Mouse (Mus musculus): Measurements from ENCODE around the gene Fancm.
A peak's percentile ranks its signal among the peaks of the same experiment; 100 is the strongest.
"Not testable (repeated sequence)": the region's sequence is repeated elsewhere in the genome, so short reads cannot be mapped to it uniquely, and the experiment has no call there.

Fancm gene

GRCm38 (mm10) chr12:65075085-65075732 is at the start of gene Fancm:
TSS of gene Fancm (plus strand) at chr12:65075603.
- DNase-seq (ENCODE audit: extremely low spot score, low spot score), result peak; percentile 88

- no peak for DNase-seq (ENCODE audit: extremely low spot score, low spot score)
These were observed 39.6 kb upstream of the Fancm start for GRCm38 (mm10) chr12:65035839-65036189.

GRCm38 (mm10) chr12:65036190-65036870 is 39.1 kb upstream of the Fancm start, which contains the start of gene Prpf39:
TSS of gene Prpf39 (plus strand) at chr12:65036333.
- DNase-seq (ENCODE audit: extremely low spot score, low spot score), result peak; percentile 87

- DNase-seq (ENCODE audit: extremely low spot score, low spot score), result no peak
These were observed 38.4 kb upstream of the Fancm start for GRCm38 (mm10) chr12:65036892-65037545.

- no peak for DNase-seq (ENCODE audit: extremely low spot score, low spot score)
These were observed 37.9 kb upstream of the Fancm start for GRCm38 (mm10) chr12:65037546-65037937.

GRCm38 (mm10) chr12:65048799-65049198 is 26.6 kb upstream of the Fancm start:
- no peak for DNase-seq (ENCODE audit: extremely low spot score, low spot score)

- no peak for DNase-seq (ENCODE audit: extremely low spot score, low spot score)
These were observed 17.2 kb upstream of the Fancm start for GRCm38 (mm10) chr12:65058203-65058602.

- no peak for DNase-seq (ENCODE audit: extremely low spot score, low spot score)
These were observed 14.3 kb upstream of the Fancm start for GRCm38 (mm10) chr12:65061082-65061481.

- no peak for DNase-seq (ENCODE audit: extremely low spot score, low spot score)
These were observed 10.2 kb upstream of the Fancm start for GRCm38 (mm10) chr12:65065241-65065640.

- no peak for DNase-seq (ENCODE audit: extremely low spot score, low spot score)
These were observed 9.2 kb upstream of the Fancm start for GRCm38 (mm10) chr12:65066234-65066633.

GRCm38 (mm10) chr12:65068409-65068808 is 7.0 kb upstream of the Fancm start:
- DNase-seq (ENCODE audit: extremely low spot score, low spot score), result no peak

- DNase-seq (ENCODE audit: extremely low spot score, low spot score), result no peak
These were observed 2.3 kb upstream of the Fancm start for GRCm38 (mm10) chr12:65072911-65073610.

- peak; percentile 95 for DNase-seq (ENCODE audit: extremely low spot score, low spot score)
These were observed 1.7 kb upstream of the Fancm start, which contains the start of gene Fkbp3 for GRCm38 (mm10) chr12:65073611-65074178. TSS of gene Fkbp3 (minus strand) at chr12:65074007.

GRCm38 (mm10) chr12:65074651-65075050 is 752 bp upstream of the Fancm start:
- DNase-seq (ENCODE audit: extremely low spot score, low spot score), result no peak

GRCm38 (mm10) chr12:65075733-65076310 is 419 bp downstream of the Fancm start:
- no peak for DNase-seq (ENCODE audit: extremely low spot score, low spot score)

GRCm38 (mm10) chr12:65076906-65077305 is 1.5 kb downstream of the Fancm start:
- no peak for DNase-seq (ENCODE audit: extremely low spot score, low spot score)

GRCm38 (mm10) chr12:65108746-65109145 is 33.3 kb downstream of the Fancm start:
- DNase-seq (ENCODE audit: extremely low spot score, low spot score), result no peak

GRCm38 (mm10) chr12:65111503-65111902 is 36.1 kb downstream of the Fancm start:
- no peak for DNase-seq (ENCODE audit: extremely low spot score, low spot score)

- no peak for DNase-seq (ENCODE audit: extremely low spot score, low spot score)
These were observed 37.4 kb downstream of the Fancm start for GRCm38 (mm10) chr12:65112811-65113210.

- DNase-seq (ENCODE audit: extremely low spot score, low spot score), result no peak
These were observed 38.5 kb downstream of the Fancm start for GRCm38 (mm10) chr12:65113925-65114324.

- not testable (repeated sequence) for DNase-seq (ENCODE audit: extremely low spot score, low spot score)
These were observed 39.6 kb downstream of the Fancm start for GRCm38 (mm10) chr12:65114978-65115377.
